Mouse (Mus musculus): ENCODE measurements around the gene Tapt1.
"Not testable (repeated sequence)": the region's sequence is repeated elsewhere in the genome, so short reads cannot be mapped to it uniquely, and the experiment has no call there.

Gene Tapt1

DNA sequence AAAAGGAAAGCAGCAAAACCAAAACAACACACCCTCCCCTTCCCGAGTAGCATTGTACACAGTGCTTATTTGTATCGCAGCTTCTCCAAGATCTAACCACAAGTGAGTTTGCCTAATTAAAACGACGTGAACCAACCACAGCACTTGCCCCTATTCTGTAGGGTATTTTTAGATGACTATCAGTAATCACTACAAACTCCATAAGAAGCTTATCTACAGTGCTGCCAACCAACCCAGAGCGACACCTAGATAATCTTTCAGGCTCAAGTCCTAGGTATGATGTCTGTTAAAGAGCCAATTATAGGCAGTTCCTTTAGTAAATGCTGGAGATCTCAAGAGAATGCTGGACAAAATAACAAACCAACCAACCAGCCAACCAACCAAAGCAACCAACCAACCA is 28.6 kb downstream of the Tapt1 start:
- DNase-seq (ENCODE audit: low spot score), result no peak

DNA sequence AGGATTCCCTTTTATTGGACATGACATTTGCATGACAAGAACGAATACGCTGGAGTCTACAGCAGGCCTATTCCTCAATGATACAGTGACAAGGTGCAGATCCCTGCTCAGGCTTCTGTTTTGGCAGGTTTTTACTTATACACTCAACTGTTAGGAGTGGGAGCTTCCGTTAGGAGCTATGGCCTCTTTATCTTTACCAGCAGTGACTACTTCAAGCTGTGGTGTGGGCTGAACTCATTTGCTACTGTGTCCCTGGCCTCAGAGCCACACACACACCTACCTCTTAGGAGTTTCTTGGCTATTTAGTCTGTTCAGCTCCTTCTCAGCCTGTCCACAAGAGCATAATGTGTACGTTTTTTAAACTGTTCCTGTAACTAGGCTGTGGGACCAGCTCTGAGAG is 30.3 kb downstream of the Tapt1 start:
- no peak for DNase-seq (ENCODE audit: low spot score)

DNA sequence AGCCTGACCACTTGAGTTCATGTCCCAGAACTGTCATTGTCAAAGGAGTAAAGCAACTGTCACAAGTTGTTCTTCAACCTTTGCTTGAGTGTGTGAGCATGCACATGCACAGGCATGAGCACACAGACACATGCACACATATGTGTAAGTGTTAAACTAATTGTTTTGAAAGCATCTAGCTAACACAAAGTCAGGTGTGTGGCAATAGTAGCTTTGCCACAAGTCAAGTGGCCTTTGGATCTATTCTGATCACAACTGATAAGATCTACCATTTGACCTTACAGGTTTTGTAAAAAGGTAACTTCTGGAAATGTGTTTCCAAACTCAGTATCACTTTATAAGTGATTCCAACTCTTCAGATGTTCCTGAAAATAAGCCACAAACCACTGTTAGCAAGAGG is 39.1 kb downstream of the Tapt1 start:
- DNase-seq (ENCODE audit: low spot score), result no peak

DNA sequence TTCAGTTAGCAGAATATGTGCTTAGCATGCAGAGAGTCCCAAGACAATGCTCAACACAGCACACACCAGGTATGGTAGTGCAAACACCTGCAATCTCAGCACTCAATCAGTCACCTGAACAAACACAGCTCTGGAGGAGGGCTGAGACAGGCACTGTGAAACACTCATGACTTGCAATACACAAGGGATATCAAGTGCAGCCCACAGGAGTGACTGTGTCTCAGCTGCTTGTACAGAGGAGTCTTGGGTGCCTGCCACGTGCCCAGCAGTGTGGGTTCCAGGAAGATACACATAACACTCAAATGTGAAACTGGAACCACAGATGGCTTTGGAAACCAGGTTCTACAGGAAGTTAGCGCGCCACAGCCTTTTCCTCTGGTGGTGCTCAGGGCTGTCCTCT is 44.8 kb downstream of the Tapt1 start:
- DNase-seq (ENCODE audit: low spot score), result no peak

DNA sequence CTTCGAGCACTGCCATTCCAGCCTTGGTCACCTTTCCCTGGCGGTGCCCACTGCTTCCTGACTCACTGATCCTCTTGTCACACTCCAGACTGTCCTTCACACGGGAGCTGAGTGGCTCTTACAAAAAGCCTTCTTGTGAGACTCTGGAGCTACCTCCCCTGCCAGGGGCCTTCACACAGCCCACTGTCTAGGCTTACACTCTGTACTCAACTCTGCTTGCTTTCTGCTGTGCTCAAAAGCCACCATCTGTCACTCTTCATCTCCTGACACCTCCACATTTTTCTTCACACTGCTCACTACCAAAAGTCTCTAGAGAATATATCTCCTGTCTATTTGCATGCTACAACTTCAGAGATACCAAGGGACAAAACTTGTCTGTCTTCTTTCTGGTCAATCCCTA is 46.0 kb downstream of the Tapt1 start:
- no peak for DNase-seq (ENCODE audit: low spot score)

DNA sequence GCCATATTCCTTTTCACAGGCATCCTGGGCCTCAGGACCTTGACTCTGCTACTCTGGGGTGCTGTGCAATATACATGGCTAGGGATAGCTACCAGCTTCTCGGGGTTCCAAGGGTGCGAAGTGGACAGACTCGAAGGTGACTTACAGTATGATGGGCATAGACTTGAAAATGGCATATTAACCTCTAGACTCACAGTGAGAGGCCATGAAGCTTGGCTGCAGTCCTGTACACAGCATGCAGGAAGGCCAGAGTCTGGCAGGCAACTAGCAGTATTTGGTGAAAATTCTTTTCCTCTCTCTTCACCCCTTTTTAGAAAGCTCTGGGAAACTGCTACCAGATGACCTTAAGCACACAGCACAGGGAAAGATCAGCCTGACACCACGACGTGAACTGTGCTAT is 52.4 kb downstream of the Tapt1 start:
- no peak for DNase-seq (ENCODE audit: low spot score)

DNA sequence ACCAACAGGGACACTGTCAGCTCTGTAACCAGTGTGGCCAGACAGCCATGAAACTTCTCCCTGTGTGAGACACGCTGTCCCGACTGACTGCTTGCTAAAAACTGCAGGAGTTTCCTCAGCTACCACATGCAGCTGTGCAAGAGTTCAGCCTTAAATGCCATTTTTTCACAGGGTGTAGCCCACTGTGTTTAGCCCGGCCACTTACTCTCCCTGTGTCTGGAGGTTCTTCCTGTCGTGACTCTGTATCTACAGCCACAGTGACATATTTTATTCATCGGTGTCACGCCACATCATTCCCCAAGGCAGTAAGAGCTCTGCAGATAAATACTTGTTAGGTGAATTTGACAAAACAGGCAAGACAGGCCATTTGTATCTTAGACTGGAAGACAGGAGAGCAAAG is 59.6 kb downstream of the Tapt1 start:
- no peak for DNase-seq (ENCODE audit: low spot score)

DNA sequence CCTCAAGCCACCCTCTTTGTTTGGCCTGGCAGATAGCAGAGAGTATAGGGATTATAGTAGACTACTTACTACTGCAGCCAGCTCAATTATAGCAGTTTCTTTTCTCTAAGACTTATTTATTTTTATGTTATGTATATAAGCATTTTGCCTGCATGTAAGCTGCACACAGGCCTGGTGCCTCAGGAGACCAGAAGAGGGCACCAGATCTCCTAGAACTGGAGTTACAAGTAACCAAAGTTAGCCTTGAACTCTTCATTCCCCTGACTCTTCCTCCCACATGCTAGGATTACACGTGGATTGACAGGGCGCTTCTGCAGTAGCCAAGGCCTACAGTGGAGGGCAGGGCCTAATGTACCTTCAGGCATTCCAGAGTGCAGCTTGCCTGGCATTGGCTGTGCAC is 60.6 kb downstream of the Tapt1 start:
- no peak for DNase-seq (ENCODE audit: low spot score)

DNA sequence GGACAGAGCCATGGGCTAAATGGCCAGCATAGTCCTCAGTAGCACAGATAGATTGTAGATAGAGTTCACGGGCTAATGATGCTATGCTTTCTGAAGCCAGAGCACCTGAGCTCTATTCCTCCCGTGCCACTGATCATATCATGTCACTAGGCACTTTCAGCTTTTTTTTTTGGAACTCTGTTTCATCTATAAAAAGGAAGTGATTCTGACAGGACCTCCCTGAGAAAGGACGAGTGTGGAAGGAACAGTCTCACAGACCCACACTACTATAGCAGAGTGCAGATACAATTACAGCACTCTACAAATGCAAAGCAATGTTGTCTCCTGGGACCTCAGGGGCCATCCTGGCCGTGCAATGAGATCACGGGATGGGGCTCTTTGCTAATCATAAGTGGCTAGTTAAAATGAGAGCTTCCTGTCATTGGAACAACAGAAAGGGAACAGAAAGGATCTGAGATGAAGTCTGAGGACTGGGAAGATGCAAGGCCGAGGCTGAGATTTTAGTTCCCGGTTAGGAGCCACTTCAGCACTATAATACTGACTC is 62.1 kb downstream of the Tapt1 start:
- DNase-seq (ENCODE audit: low spot score), result no peak

DNA sequence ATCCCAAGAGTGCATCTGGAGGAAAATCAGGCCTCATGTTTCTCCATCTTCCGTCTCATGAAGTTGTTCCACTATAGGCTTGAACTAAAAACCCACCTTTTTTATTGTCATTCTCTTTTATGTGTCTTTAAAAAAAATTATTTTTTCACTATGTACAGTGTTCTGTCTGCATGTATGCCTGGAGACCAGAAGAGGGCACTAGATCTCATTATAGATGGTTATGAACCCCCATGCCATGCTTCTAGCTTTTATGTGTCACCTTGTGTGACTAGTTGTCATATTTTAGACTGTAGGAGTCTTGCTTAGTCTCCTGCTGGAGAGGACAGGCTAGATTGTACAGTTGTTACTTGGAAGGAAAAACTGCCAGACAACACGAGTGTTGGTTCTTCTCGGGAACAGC is 63.1 kb downstream of the Tapt1 start:
- DNase-seq (ENCODE audit: low spot score), result no peak

DNA sequence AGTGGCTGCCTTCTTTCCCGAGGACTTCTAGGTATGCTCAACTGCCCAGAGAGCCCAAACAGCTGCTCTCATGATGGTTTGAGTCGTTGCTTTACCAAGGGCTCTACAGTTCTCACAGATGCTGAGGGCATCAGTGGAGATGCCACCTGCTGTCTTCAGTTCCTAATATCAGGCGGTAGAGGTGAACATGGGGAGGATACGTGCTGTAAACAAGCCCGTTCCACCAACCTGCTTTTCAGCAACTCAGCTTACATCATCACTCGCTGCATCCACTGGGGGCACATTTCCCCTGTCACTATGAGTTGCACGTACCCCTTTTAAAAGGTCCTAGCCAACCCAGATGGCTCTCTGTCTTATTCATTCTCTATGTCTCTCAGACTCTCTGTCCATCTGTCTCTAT is 63.6 kb downstream of the Tapt1 start:
- DNase-seq (ENCODE audit: low spot score), result no peak

DNA sequence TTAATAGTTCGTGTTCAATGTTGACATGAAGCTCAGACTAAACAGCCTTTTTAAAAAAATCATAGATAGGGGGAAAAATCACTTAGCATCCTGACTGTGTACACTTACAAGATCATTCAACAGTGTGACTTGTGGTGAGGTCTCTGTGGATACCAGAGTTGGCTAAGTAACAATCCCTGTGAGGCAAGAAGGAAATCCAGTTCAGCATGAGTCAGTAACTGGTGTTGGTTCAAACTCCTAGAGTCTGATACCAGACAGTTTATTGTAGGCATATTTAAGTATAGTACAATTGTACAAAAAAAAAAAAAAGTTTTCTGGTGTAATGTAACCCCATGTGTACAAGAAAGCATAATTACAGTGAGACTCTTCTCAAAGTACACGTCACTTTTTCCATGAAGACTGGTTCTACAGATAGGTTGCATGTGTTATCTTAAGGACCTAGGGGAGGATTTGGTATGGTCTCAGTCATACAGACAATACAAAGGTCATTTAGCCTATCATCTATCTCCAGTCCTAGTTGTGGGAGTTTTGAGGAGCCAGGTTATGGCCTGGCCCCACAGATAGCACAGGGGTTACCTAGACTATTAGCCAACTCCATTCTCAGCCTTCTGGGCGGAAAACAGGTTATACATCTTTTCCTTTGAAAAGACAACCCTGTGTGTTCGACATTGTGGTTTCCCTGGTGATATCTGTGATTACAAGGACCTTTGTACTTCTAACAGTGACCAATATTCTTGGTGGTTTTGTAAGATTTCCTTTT is 66.6 kb downstream of the Tapt1 start:
- DNase-seq (ENCODE audit: low spot score), result no peak

DNA sequence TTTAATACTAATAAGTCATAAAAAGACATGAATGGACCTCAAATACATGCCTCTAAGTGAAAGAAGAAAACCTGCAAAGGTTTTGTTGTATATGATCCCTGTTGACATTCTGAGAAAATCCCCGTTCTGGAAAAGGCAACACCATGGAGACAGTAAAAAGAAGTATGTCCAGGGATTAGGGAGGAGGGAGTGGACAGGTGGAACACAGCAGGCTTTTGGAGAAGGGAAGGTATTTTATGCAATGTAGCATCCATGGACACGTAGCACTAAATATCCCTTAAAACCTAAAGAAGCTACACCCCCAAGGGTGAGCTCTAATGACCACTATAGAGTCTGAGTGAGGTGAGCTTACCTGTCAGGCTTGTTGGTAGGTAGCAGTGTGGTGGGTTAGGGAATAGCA is 67.2 kb downstream of the Tapt1 start:
- DNase-seq (ENCODE audit: low spot score), result no peak

DNA sequence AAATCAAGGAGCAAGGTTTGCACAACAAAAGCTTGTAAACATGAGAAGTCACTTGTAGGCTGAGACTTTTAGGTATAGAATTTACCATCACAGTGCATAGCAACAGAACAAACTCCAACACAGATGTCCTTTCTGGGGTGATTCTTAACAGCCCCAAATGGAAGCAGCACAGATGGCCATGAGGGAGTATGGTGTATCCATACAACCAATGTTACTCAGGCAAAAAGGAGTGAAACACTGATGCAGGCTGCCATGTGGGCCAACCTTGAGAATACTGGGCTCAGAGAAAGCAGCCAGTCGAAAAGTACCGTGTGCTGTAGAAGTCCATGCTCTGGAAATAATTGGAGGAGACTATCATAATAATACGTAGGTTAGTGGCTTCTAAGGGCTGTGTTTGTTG is 68.0 kb downstream of the Tapt1 start:
- DNase-seq (ENCODE audit: low spot score), result no peak

DNA sequence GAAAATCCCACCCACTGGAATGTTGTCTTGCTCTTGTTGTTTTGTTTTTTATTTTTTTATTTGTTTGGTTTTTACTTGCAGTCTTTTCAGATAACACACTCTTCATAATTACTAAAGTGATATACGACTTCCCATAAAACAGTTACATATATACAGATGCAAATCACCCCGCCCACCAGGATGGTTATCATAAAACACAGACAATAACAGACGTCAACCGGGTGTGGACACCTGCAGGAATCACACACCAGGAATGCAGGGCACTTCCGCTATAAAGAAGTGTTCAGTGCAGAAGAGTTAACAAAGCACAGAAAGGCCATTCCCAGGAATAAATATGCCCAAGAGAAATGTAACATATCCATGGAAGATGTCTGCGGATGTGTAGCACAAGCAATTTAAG is 68.7 kb downstream of the Tapt1 start:
- DNase-seq (ENCODE audit: low spot score), result no peak

DNA sequence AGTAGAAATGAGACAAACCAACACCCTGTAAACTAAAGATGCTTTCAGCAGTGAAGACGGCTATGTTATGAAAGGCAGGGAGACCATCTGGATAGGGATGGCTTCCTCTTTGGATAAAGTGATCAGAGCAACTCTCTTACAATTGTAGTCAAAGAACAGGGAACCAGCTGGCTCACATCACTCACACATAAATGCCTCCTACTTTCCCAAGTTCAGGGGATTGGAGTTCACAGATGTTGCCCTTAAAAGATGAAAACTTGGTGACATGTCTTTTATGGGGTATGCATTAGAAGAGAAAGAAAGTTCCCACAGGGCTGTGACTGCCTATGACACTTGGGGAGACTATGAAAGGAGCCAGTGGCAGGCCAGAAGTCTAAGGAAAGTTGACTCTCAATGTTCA is 73.4 kb downstream of the Tapt1 start:
- no peak for DNase-seq (ENCODE audit: low spot score)

DNA sequence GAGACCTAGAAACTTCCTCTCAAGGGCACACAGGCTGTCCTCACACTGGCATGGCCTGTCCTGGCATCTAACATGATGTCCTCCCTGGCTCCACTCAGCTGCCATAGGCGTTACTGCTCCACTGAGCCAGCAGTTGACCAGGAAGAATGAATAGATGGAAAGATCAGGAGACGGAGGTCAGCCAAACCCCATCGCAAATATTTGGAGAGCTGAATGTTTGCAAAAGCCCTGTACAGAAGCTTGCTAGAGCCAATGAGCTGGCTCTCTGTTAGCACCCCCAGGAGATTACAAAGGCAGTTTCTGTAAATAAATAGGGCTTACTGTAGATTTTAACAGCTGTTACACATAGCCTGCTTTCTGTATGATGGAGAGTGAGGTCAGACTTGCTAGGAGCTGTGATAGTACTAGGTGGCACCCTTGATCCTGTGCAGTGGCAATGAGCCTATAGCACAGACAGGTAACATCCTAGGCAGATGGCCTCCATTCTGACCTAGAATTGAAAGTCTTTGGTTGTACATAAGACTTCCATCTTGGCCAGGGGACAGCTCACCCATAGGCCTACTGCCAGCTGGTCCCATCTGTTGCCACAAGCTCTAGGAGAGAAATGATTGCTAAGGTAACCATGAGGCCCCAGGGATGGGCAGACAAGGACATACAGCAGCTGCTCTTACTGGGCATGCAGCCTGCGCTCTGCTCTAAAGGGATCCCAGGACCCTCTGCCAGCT is 74.9 kb downstream of the Tapt1 start:
- peak; percentile 48 for DNase-seq (ENCODE audit: low spot score)

DNA sequence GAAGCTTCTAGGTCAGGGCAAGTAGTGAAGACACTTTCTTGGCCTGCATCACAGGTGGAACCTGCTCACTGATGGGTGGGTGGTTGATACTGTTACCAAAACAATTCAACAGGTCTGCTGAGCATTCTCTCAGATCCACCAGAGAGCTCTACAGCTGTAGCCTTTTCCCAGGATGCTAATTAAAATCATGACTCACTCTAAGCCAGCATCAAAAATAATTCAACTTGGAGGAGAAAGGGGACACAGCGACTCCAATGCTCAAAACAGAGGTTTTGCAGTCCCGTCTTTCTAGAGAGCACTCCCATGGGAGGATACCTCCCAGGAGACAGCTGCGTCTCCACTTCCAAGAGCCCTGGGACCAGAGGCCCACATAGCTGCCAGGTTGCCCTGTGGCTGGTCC is 78.7 kb downstream of the Tapt1 start:
- no peak for DNase-seq (ENCODE audit: low spot score)

DNA sequence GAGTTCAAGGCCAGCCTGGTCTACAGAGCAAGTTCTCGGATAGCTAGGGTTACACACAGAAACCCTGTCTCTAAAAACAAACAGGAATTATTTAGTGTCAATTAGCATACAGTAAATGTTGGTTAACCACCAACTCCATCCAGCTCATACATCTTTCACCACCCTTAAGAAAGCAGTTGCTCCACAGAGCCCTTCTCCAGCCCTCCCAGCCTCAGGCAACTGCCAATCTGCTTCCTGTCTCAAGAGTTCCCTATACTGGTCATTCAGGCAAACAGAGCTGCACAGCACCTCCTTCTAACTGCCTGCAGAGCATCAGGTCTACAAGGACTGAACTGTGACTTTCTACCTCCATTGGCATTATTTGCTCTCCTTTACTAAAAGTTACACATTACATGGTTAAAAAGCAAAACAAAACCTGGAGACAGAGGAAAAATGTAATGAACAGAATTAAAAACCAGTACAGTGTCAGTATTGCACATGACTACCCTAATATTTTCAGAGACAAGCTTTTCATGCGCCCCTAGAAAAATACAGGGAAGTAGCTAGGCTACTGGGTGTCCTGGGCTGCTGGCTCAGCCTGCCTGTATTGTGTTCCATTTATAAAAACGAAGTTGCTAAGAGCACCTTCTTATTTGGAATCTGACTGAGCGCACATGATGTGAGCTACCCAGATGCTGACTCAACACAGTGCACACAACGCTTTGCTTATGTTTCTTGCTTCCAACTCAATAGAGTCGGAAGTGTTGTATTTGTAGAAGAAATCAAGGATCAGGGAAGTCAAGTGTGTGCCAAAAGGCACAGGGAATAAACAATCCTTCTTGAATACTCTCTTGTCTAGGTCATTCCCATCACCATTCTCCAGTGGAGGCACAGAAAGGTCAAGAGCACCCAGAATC is 79.7 kb downstream of the Tapt1 start:
- DNase-seq (ENCODE audit: low spot score), result no peak

DNA sequence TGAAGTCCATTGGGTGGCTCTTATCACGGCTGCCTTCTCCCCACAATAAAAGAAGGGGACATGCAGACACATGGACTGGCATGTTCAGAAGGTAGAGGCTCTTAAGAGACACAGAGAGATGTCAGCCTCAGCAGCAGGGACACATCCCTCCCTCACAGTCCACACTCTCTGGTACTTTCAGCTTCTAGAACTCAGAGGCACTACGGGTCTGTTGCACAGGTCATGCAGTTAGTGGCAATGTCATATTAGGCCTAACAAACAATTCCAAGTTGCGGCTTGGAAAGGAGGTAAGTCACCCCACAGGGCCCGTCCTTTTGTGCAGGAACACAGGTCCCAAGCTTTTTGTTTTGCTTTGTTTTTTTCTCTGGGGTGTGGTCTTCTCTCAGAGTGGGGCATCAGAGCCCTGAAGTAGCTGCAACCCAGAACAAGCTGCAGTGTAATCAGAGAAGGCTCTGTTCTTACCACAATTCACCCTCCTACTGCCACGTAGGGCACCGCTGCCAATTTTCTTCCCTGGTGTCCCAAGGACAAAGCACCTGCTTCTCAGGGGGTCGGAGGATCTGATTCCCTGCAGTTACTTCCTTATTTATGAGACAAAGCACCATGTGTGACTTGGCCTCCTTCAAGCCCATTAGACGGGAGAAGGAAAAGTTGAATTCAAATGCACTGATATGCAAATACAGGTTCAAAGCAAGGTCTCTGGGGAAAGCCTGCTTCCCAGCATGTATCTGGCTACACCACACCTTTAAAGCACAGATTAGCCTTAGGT is 82.8 kb downstream of the Tapt1 start:
- DNase-seq (ENCODE audit: low spot score), result no peak

DNA sequence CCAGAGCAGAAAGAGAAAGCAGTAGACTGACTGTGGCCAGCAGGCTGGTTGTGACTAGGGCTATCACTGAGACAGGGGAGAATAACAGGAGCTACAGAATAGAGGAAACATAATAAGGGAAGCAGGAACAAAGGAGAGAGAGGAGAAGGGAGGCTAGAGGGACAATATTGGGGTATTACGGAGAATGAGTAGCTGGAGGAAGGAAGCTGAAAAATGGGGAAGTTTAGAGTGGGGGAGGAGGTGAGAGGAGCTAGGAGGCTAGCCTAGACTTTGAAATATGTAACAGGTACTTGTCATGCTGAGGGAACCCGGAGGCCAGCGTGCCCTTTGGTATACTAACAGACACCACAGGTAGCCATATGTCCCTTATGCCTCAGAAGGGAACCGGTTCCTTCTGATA is 98.9 kb downstream of the Tapt1 start:
- DNase-seq (ENCODE audit: low spot score), result no peak

DNA sequence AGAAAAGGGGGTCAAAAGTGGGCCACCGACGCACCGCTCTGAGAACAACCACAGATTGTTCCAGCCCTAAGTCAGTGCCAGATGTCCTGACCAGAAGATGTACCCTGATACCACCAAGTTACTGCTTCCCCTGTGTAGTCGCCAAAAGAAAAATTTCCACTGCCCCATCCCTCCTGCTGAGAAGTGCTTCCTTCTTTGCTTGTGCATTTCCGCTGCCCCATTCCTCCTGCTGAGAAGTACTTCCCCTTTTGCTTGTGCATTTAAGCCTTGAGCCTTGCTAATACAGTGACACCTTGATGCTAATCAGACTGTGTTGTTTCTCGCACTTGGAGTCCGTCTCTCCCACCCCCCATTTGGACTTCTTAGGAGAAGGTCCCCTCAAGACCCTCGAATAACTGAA is 99.9 kb downstream of the Tapt1 start:
- DNase-seq (ENCODE audit: low spot score), result not testable (repeated sequence)

Measured in testis, postnatal 10 days (tissue).